In genomic region chr11:75796536-75797246, GRCm38 (mm10) we compare ENCODE assay signal across 9 mouse cellular contexts. TPM values are rescaled to one million over a fixed set of nuclear protein-coding genes. Genes with fewer than 3 reads are reported as not detected.
DNase-seq lines count a peak whose midpoint lies in the region; ATAC-seq and TF ChIP-seq lines count a peak whose summit lies in the region.
"Had no signal": no experiment of that assay in that cellular context is flagged by ENCODE, and none has a peak within 500 bp of the region (broad histone marks: within the 10 kb centered on the region; RNA-seq: fewer than 3 reads in every experiment).

No protein-coding gene starts in this region.

- peak overlapping the region; percentile 55; the same call in 1 of the 2 replicates for H3K4me3 ChIP-seq in forebrain, embryonic 10.5 days
- H3K4me3 ChIP-seq in forebrain, embryonic 11.5 days (ENCODE audit: low read depth, low read length) = no peak overlapping the region
- no peak overlapping the region for H3K4me3 ChIP-seq in lung, adult 2 months (replicated peaks; ENCODE audit: extremely low read depth, low read depth, low read length)
- peak overlapping the region; percentile 52; the same call in 1 of the 2 replicates for H3K4me3 ChIP-seq in hindbrain, embryonic 12.5 days
- peak overlapping the region; percentile 52 for H3K4me3 ChIP-seq in neural tube, embryonic 15.5 days (replicated peaks)

- peaks cover 25% of the 10 kb centered on the region for H3K4me1 ChIP-seq in forebrain, embryonic 10.5 days
- peaks cover 12% of the 10 kb centered on the region; the same call in 1 of the 2 replicates for H3K4me1 ChIP-seq in forebrain, embryonic 11.5 days (replicated peaks; ENCODE audit: control insufficient read depth, insufficient read depth, low read length)
- no peaks in the 10 kb centered on the region for H3K4me1 ChIP-seq in lung, adult 2 months (ENCODE audit: control insufficient read depth, insufficient read depth, low read length)
- H3K4me1 ChIP-seq in hindbrain, embryonic 12.5 days = peaks cover 25% of the 10 kb centered on the region
- peaks cover 19% of the 10 kb centered on the region for H3K4me1 ChIP-seq in neural tube, embryonic 15.5 days

- no peak for TF ChIP-seq CTCF in lung, adult 2 months (IDR thresholded peaks at IDR 0.05; ENCODE audit: insufficient read depth, low read length)

- H3K27ac ChIP-seq in forebrain, embryonic 10.5 days = no peak overlapping the region
- no peak overlapping the region for H3K27ac ChIP-seq in forebrain, embryonic 11.5 days (ENCODE audit: low read depth, low read length)
- no peak overlapping the region for H3K27ac ChIP-seq in hindbrain, embryonic 12.5 days
- H3K27ac ChIP-seq in neural tube, embryonic 15.5 days (replicated peaks) = no peak overlapping the region
- H3K27ac ChIP-seq: macrophage had no signal

- DNase-seq in forebrain, embryonic 10.5 days (ENCODE audit: extremely low spot score, low spot score) = no peak
- DNase-seq in forebrain, embryonic 11.5 days (ENCODE audit: low spot score) = no peak
- DNase-seq in lung, adult 18-20 months = peak; percentile 52 to 69
- no peak for DNase-seq in lung, adult 2 months
- no peak for DNase-seq in adrenal gland, adult 8-10 months

- no peaks in the 10 kb centered on the region for H3K36me3 ChIP-seq in forebrain, embryonic 10.5 days (replicated peaks)
- no peaks in the 10 kb centered on the region for H3K36me3 ChIP-seq in forebrain, embryonic 11.5 days (ENCODE audit: control insufficient read depth, insufficient read depth, low read length)
- no peaks in the 10 kb centered on the region for H3K36me3 ChIP-seq in hindbrain, embryonic 12.5 days
- no peaks in the 10 kb centered on the region for H3K36me3 ChIP-seq in neural tube, embryonic 15.5 days

- H3K4me2 ChIP-seq in forebrain, embryonic 11.5 days (ENCODE audit: low read depth, low read length, severe bottlenecking) = no peak overlapping the region
- peak overlapping the region; percentile 72 for H3K4me2 ChIP-seq in hindbrain, embryonic 12.5 days (replicated peaks)
- H3K4me2 ChIP-seq in neural tube, embryonic 15.5 days = peak overlapping the region; percentile 73

- TF ChIP-seq POLR2A in lung, adult 2 months (IDR thresholded peaks at IDR 0.05; ENCODE audit: borderline replicate concordance, extremely low read depth, low read depth, low read length) = no peak

- peaks cover 82% of the 10 kb centered on the region for H3K27me3 ChIP-seq in forebrain, embryonic 10.5 days (ENCODE audit: poor library complexity, severe bottlenecking)
- H3K27me3 ChIP-seq in forebrain, embryonic 11.5 days (ENCODE audit: control insufficient read depth, insufficient read depth, low read length) = peaks cover 41% of the 10 kb centered on the region
- peaks cover 70% of the 10 kb centered on the region for H3K27me3 ChIP-seq in hindbrain, embryonic 12.5 days
- peaks cover 49% of the 10 kb centered on the region for H3K27me3 ChIP-seq in neural tube, embryonic 15.5 days (replicated peaks)

- no peak overlapping the region for H3K9ac ChIP-seq in forebrain, embryonic 11.5 days (ENCODE audit: low read length)
- no peak overlapping the region for H3K9ac ChIP-seq in hindbrain, embryonic 12.5 days
- H3K9ac ChIP-seq in neural tube, embryonic 15.5 days (replicated peaks) = peak overlapping the region; percentile 56; the same call in 1 of the 2 replicates

- 77% methylated on average over 13 of the region's 13 CpGs for WGBS in forebrain, embryonic 10.5 days
- WGBS in forebrain, embryonic 11.5 days = 78% methylated on average over 13 of the region's 13 CpGs
- WGBS in lung, adult 2 months = 80% methylated on average over 13 of the region's 13 CpGs
- WGBS in hindbrain, embryonic 12.5 days = 71% methylated on average over 13 of the region's 13 CpGs
- 74% methylated on average over 13 of the region's 13 CpGs for WGBS in neural tube, embryonic 15.5 days

- no peaks in the 10 kb centered on the region for H3K9me3 ChIP-seq in forebrain, embryonic 10.5 days
- no peaks in the 10 kb centered on the region for H3K9me3 ChIP-seq in forebrain, embryonic 11.5 days (ENCODE audit: control insufficient read depth, low read length)
- no peaks in the 10 kb centered on the region for H3K9me3 ChIP-seq in hindbrain, embryonic 12.5 days (replicated peaks)
- H3K9me3 ChIP-seq in neural tube, embryonic 15.5 days (replicated peaks) = no peaks in the 10 kb centered on the region

- no peak for ATAC-seq in forebrain, embryonic 11.5 days (replicated peaks; ENCODE audit: low FRiP score)
- 0 out of 2 replicates have a peak, but pooled peaks have one; percentile 17 for ATAC-seq in hindbrain, embryonic 12.5 days (ENCODE audit: low FRiP score)
- no peak for ATAC-seq in neural tube, embryonic 15.5 days (ENCODE audit: low FRiP score)
- ATAC-seq in megakaryocyte, adult 5-6 weeks (ENCODE audit: poor library complexity, severe bottlenecking) = no peak

RNA-seq across cellular contexts. Expression of gene Doc2b, which starts 0.8 kb away (rescaled TPM):
- 0.10 and 0.17 TPM in 2 replicates for polyA plus RNA-seq in forebrain, embryonic 10.5 days (2016; fragmentation: Nextera tagmentation; extraction: Ambion mirVana)
- polyA plus RNA-seq in forebrain, embryonic 11.5 days (2014; fragmentation: Nextera tagmentation; extraction: Ambion mirVana) = 0.17 and 0.20 TPM in 2 replicates
- 0.22 and 0.33 TPM in 2 replicates for polyA plus RNA-seq in lung, adult 2 months (2012; rRNA removed)
- polyA plus RNA-seq in hindbrain, embryonic 12.5 days (2016; fragmentation: Nextera tagmentation; extraction: Ambion mirVana) = 0.61 and 0.62 TPM in 2 replicates
- polyA plus RNA-seq in neural tube, embryonic 15.5 days (2015; fragmentation: Nextera tagmentation; extraction: Ambion mirVana) = 2.5 and 2.8 TPM in 2 replicates
- not detected in 2 replicates for total RNA-seq in megakaryocyte, adult 5-6 weeks (2015)
- not detected in 2 replicates for total RNA-seq in megakaryocyte, adult 5-6 weeks (2017)
- total RNA-seq in adrenal gland, adult 8-10 months (2022) = 10 to 100 TPM; 17.8 to 37.6 (median 26.2) TPM
- polyA plus RNA-seq: macrophage had no signal

Comparison
In these comparisons a context has a peak if more than half of its experiments do, and no peak if none do; other contexts are left out.
1. DNase-seq: peak in lung, adult 18-20 months (2 of 2); none in forebrain, embryonic 10.5 days (single experiment), forebrain, embryonic 11.5 days (single experiment), lung, adult 2 months (single experiment) and adrenal gland, adult 8-10 months (single experiment).
2. H3K4me3 ChIP-seq: peak in forebrain, embryonic 10.5 days (single experiment), hindbrain, embryonic 12.5 days (single experiment) and neural tube, embryonic 15.5 days (single experiment); none in forebrain, embryonic 11.5 days (single experiment) and lung, adult 2 months (single experiment).